Mouse (Mus musculus): ENCODE results near the gene Cldn2. TPM values are rescaled to one million over a fixed set of nuclear protein-coding genes. Genes with fewer than 3 reads are reported as not detected.

Cldn2 gene
- polyA plus RNA-seq, 1 experiment: 152 TPM

DNA sequence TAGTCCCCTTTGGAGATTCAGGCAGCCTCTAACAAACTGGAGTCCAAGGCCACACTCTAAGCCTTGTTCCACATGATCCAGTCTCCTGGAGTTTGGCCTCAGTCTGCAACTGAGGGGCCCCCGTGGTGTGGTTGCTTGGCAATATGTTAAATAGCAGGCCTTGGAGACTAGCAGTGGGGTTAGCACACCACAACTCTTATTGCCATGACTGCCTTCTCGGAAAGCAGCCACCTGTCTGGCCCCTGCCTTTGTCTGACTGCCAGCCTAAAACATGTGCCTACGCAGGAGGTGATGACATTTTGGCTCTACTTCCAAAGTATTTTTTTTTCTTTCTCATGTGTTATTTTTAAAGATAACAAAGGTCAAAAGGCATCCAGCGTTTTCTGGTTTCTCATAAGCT, 7.5 kb downstream of the Cldn2 start:
- no peak for DNase-seq (ENCODE audit: low read depth)

DNA sequence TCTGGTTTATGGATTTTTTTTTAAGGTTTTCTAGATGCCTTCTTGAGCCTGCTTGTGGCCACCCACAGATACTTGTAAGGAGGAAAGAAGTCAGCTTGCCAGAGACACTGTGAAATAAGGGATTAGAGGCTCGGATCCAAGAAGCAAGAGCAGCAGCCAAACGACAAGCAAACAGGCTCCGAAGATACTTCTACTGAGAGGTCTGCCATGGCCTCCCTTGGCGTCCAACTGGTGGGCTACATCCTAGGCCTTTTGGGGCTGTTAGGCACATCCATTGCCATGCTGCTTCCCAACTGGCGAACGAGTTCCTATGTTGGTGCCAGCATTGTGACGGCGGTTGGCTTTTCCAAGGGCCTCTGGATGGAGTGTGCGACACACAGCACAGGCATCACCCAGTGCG, 7.9 kb downstream of the Cldn2 start:
- no peak for DNase-seq (ENCODE audit: low read depth)

DNA sequence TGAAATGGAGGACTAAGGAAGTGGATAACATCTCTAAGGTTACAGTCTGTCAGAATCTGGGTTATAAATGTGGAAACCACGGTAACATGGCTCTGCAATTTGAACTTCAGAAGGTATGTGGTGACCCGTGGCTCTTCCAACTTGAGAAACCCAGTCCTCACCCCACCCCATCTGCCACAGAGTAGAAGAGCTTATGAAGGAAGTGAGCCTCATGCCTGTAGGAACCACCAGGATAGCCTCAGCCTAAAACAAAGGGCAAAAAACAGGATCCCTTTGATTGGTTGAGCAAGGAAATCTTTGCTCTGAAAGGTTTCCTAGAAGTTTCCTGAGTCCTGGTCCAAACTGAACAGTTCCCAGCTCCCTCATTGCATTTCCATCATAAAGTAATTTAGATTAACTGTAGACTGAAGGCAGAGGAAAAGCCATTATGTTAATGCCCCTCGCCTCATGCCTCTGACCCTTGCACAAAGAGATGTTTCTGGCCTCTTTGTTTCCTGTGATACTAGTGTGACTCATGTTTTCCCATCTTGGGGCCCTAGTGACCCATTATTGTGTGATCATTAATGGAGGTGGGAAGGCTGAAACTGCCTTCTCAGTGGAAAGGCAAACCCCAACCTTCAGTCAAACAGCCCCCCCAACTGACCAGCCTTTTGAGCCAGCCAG, 12.1 kb downstream of the Cldn2 start:
- DNase-seq (ENCODE audit: low read depth): no peak

DNA sequence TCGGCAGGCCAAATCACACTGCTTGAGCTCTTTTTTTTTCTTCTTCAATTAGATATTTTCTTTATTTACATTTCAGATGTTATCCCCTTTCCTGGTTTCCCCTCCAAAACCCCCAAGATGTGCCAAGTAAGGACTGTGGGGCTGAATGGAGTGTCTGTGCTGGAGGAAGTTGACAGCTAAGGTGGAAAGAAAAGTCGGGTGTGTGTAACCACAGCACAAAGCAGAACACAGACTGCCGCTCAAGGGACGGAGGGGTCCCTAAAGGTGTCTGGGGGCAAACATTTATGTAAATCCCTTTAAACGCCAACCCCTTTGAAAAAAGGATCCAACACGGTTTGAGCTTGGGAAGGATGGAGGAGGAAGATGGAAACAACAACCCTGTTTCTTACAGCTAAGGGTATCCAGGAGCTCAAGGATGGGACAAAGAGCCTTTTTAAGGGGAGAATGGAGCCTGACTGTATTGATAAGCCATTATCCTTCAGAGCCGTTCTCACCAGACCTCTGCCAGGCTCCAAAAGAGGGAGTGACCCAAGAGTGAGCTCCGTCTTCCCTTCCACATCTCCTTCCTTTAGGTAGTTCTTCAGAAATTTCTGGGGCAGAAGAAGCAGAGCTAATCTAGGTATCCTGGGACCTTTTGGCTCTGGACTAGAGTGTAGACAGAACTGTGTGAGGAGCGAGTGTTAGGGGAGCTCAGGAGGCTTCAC, 12.8 kb downstream of the Cldn2 start:
- DNase-seq (ENCODE audit: low read depth): no peak

DNA sequence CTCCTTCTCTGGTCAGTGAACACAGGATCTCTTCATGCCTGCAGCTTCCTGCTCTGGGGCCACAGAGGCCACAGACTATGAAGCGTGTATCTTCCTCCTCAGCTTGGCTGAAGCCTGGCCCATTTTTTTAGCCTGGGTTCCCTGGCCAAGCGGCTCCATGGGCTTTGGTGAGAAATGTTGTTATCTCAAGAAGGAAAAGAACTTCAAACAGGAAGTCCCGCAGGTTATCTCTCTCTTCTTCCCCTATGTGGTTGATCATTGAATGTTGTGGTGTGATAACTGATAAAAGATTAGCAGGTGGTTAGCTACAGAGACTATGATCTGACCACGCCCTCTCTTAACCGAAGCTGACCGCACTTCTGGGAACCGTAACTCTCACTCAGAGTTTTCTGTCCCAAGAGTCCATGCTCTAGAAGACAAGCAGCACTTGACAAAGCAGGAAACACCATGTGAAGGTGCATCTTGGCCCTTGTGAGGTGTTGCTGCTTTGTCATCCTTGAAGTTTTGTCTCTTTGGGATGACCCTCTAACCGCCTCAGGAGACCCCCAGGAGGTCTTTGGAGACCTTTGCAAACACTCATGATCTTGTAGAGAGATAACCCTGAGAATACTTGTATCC, 13.5 kb downstream of the Cldn2 start:
- no peak for DNase-seq (ENCODE audit: low read depth)

DNA sequence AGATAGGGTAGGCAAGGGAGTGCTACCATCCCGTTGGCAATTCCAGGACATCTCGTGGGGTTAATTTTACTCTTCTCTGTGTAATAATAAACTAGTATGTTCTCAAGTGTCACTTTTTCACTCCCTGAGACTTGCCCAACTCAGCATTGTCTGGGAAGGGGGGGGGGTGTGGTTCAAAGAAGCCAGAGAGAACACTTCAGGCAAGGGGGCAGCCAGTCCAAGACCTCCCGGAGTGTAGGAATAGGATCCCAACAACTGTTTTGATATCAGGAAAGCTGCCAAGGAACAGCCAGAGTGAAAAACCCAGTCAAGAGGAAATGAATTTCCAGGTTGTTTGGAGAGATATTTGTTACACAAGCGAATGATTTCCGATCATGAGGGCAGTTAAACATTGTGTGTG, 14.6 kb downstream of the Cldn2 start:
- DNase-seq (ENCODE audit: low read depth): no peak

DNA sequence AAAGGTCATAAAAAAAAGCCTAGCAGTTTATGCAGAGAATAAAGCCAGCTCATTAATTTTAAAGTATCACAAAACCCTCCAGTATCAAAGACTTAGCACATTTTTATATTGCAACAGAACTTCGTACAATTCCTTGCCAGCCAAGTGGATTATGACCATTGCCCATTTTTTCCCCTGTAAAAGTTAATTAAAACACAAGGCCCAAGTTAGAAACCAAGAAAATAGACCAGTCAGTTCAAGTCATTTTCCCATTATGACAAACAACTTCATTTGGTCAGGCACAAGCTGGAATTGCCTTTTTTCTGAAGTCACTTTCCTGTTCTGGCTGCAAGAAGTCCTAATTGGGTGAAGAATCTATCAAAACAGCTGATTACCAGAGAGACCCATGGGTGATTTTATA, 24.8 kb downstream of the Cldn2 start:
- no peak for DNase-seq (ENCODE audit: low read depth)

DNA sequence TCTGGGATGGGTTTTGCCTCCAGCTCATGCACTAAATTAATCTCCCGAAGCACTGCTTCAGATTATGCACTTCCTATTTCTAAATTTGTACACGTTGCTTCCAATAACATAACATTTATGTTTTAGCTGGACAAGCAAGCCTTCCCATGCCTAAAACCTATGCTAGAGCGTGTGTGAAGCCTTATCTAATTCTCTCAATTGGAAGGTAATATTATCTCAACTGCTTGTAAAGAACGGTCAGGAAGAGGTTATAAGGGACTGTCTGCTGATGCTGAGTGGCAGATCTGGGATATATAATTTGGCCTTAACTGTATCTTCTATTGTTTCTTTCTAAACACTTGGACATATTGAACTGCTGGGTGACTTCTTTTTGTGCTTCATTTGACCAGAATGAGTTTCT, 26.3 kb downstream of the Cldn2 start:
- DNase-seq (ENCODE audit: low read depth): no peak

DNA sequence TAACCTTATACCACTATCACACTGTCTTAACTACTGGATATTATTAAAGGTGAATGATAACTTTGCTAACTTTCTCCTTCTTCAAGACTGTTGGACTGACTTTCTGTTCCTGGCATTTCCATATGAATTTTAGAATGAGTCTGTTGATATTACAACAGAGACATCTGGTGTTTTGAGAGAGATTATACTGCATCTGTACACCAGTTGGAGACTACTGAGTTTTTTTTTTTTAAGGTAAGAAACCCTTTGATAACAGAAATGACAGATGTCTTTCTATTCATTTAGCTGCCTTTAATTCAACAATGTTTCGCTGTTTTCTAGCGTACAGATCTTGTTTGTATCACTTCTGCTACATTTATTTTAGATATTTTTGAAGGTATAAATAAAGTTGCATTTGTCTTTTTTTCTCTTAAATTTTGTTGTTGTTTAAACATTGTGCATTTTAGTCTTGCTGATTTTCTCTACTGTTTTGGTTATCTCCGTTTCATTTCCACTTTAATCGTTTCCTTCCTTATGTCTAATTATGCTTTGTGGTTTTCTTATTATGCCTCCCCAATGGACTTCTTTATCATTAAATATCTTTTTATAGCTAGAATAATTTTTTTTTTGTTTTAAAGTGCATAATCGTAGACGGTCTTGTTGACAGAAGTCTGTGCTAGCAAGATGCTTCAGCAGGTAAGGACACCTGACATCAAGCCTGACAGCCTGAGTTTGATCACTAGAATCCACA, 27.9 kb downstream of the Cldn2 start:
- DNase-seq (ENCODE audit: low read depth): no peak

DNA sequence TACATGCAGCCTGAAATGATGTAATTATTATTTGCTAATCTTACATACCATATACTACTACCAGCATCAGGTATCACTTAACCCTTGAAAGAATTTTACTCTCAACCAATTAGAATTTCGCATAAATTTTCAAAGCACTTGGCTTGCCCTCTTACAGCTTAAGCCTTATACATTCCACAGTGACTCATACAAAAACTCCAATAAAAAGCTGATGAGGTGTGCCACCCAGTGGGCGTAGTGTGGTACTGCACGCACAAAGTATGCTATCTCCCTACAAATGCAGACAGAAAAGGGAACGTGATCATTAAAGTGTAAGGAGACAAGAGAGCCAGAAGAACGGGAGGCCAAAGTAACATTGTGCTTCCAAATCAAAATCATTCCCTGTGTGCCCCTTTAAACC, 31.8 kb downstream of the Cldn2 start:
- no peak for DNase-seq (ENCODE audit: low read depth)

DNA sequence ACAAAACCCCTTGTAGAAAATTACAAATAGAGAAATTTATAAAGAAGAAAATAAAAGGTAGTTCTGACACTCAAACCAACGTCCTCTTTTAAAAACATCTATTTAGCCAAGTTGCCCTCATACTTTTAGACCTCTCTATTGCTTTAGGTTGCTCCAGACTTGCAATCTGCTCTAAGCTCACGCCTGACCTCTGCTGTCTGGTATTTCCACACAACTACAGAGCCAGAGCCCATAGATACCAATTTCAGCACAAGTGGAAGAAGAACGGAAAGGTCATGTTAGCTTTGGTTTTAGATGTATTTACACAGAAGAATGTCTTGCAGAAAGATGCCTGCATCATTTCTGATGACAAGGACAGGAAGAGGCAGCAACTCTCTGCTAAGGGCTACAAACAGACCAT, 38.4 kb downstream of the Cldn2 start:
- no peak for DNase-seq (ENCODE audit: low read depth)

DNA sequence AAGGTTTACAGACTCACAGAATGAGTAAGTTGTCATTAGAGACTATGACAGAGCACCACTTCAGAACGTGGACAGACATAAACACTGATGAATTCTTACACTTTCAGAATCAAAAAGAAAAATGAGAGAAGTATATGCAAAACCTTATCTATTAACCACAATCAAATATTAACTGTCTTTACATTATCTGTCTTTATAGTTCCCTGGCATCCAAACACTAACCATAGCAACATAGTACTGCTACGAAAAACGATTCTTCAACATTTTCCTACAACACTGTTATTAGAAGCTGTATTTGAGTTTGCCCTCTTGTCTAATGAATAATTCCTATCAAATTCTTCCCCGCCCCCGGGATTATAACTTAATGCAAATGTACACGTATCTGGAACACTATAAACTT, 40.5 kb downstream of the Cldn2 start:
- no peak for DNase-seq (ENCODE audit: low read depth)

DNA sequence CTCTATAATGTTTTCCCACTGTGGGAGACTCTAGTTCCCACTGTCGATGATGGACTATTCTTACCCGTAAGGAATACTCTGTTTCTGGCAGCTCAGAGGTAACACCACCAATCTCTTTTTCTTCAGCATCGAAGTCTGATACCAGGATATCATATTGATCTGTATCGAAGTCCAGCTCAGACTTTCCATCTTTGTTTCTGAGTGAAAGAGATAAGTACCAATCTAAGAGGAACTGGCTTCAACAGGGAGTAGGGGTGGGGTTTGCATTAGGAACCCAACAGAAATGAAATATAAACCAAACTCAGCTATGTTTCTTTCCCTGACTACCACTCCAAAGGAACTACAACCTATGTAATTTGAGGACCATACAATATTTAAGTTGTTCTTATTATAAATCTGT, 54.2 kb downstream of the Cldn2 start:
- no peak for DNase-seq (ENCODE audit: low read depth)

DNA sequence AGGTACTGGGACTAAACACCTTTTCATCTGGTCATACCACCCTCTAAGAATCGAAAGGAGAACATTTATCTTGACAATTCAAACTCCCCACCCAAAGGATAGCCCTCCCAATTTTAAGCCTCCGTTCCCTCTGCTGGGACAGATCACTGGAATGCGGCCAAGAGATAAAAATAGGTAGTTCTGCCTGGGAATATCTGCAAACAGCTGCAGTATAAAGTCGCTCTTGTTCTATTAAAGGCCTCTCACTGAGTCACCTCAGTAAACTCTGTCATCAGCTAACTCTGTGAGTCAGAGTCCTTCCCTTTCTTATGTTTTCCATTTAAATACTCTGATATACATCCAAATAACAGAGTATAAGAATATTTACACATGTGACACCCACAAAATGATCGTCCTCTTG, 58.8 kb downstream of the Cldn2 start:
- DNase-seq (ENCODE audit: low read depth): no peak

Other genes starting within 250 kb of the Cldn2 start
- 34.3 and 46.6 TPM in 2 replicates for gene Rnf128, start 237.5 kb upstream of the Cldn2 start, polyA plus RNA-seq (2012; rRNA removed)
- gene Tbc1d8b, start 115.8 kb upstream of the Cldn2 start, polyA plus RNA-seq (2012; rRNA removed): 4.3 and 6.6 TPM in 2 replicates
- gene Gm15013, start 86.3 kb upstream of the Cldn2 start, polyA plus RNA-seq (2012; rRNA removed): 0.24 and 0.35 TPM in 2 replicates
- gene Ripply1, start 18.5 kb upstream of the Cldn2 start, polyA plus RNA-seq (2012; rRNA removed): 0.43 and 0.99 TPM in 2 replicates
- 17.8 and 21.5 TPM in 2 replicates for gene Morc4, start 70.8 kb downstream of the Cldn2 start, polyA plus RNA-seq (2012; rRNA removed)
- 0.55 and 0.84 TPM in 2 replicates for gene Rbm41, start 197.8 kb downstream of the Cldn2 start, polyA plus RNA-seq (2012; rRNA removed)

Data from gonadal fat pad, adult 2 months (tissue).